Comparison of ENCODE assay signal across 8 mouse cellular contexts in genomic region chr8:89045218-89045601, GRCm38 (mm10). TPM values are rescaled to one million over a fixed set of nuclear protein-coding genes. Genes with fewer than 3 reads are reported as not detected.
A peak's percentile ranks its signal among the peaks of the same experiment; 100 is the strongest.
DNase-seq lines count a peak whose midpoint lies in the region; ATAC-seq and TF ChIP-seq lines count a peak whose summit lies in the region.

No protein-coding gene starts in this region.

- H3K4me2 ChIP-seq in forebrain, embryonic 15.5 days (replicated peaks) = peak overlapping the region; percentile 72
- H3K4me2 ChIP-seq in limb, embryonic 15.5 days = peak overlapping the region; percentile 78

- peak overlapping the region; percentile 64 for H3K4me3 ChIP-seq in layer of hippocampus, adult 2 months
- peak overlapping the region; percentile 60 for H3K4me3 ChIP-seq in forebrain, embryonic 15.5 days
- H3K4me3 ChIP-seq in limb, embryonic 15.5 days = peak overlapping the region; percentile 57
- no peak overlapping the region for H3K4me3 ChIP-seq in cerebellum, adult 2 months (replicated peaks; ENCODE audit: insufficient read depth, low read depth, low read length)

- no peaks in the 10 kb centered on the region for H3K9me3 ChIP-seq in forebrain, embryonic 15.5 days
- H3K9me3 ChIP-seq in limb, embryonic 15.5 days = no peaks in the 10 kb centered on the region

- under 1% methylated on average over 30 of the region's 30 CpGs for WGBS in forebrain, embryonic 15.5 days
- WGBS in limb, embryonic 15.5 days = 1% methylated on average over 29 of the region's 30 CpGs
- 3% methylated on average over 30 of the region's 30 CpGs for WGBS in cerebellum, adult 2 months

- no peaks in the 10 kb centered on the region; the same call in 1 of the 2 replicates for H3K27me3 ChIP-seq in forebrain, embryonic 15.5 days
- peaks cover 83% of the 10 kb centered on the region for H3K27me3 ChIP-seq in limb, embryonic 15.5 days
- H3K27me3 ChIP-seq in cerebellum, adult 2 months (ENCODE audit: control insufficient read depth, insufficient read depth, low read length) = peaks cover 8% of the 10 kb centered on the region; the same call in 1 of the 2 replicates

- peaks cover 65% of the 10 kb centered on the region for H3K4me1 ChIP-seq in forebrain, embryonic 15.5 days
- peaks cover 57% of the 10 kb centered on the region for H3K4me1 ChIP-seq in limb, embryonic 15.5 days
- no peaks in the 10 kb centered on the region for H3K4me1 ChIP-seq in cerebellum, adult 2 months (ENCODE audit: control insufficient read depth, insufficient read depth, low read length)

- H3K27ac ChIP-seq in layer of hippocampus, adult 2 months = peak overlapping the region; percentile 93
- peak overlapping the region; percentile 91 for H3K27ac ChIP-seq in forebrain, embryonic 15.5 days (replicated peaks)
- peak overlapping the region; percentile 90 for H3K27ac ChIP-seq in limb, embryonic 15.5 days
- H3K27ac ChIP-seq in cerebellum, adult 2 months (ENCODE audit: insufficient read depth, low read length) = no peak overlapping the region

- intact Hi-C loops in left cerebral cortex, postnatal 25 days (cut with DNase I) = loop anchor here (2.0 kb wide), 1 partner anchor 38 kb away; no protein-coding TSS in a partner anchor

- no peaks in the 10 kb centered on the region for H3K36me3 ChIP-seq in forebrain, embryonic 15.5 days
- H3K36me3 ChIP-seq in limb, embryonic 15.5 days = no peaks in the 10 kb centered on the region

- TF ChIP-seq CTCF in layer of hippocampus, adult 2 months (conservative IDR thresholded peaks at IDR 0.05) = no peak
- no peak for TF ChIP-seq CTCF in cerebellum, adult 2 months (IDR thresholded peaks at IDR 0.05; ENCODE audit: borderline replicate concordance, insufficient read depth, low read depth, low read length)

- TF ChIP-seq POLR2A in cerebellum, adult 2 months (IDR thresholded peaks at IDR 0.05; ENCODE audit: borderline replicate concordance, insufficient read depth, low read length) = no peak

- no peak for ATAC-seq in forebrain, embryonic 15.5 days (replicated peaks)
- no peak for ATAC-seq in limb, embryonic 15.5 days (ENCODE audit: insufficient number of reproducible peaks, low FRiP score, low TSS enrichment, low read depth)

- DNase-seq in layer of hippocampus, adult 2 months (ENCODE audit: low spot score in 2 of 2) = no peak
- DNase-seq in layer of hippocampus, postnatal 36 days = no peak
- DNase-seq in retina, embryonic 14.5 days (ENCODE audit: low spot score) = peak; percentile 61
- DNase-seq in cerebellum, adult 2 months = no peak
- no peak for DNase-seq in left cerebral cortex, postnatal 25 days (ENCODE audit: low spot score in 2 of 2)
- no peak for DNase-seq in urinary bladder, postnatal 4 days (ENCODE audit: low spot score in 2 of 2)

- 0 out of 2 replicates have a peak overlapping the region, but pooled peaks have one; percentile 29 for H3K9ac ChIP-seq in forebrain, embryonic 15.5 days (replicated peaks)
- H3K9ac ChIP-seq in limb, embryonic 15.5 days = no peak overlapping the region

RNA-seq across cellular contexts. Expression of gene Sall1, which starts 1.2 kb away (rescaled TPM):
- total RNA-seq in layer of hippocampus, adult 2 months (2021) = 10 to 100 TPM; 12.9 to 13.7 TPM
- 10 to 100 TPM; 11.8 to 13.9 TPM for total RNA-seq in layer of hippocampus, postnatal 36 days (2021)
- polyA plus RNA-seq in forebrain, embryonic 15.5 days (2015; fragmentation: Nextera tagmentation; extraction: Ambion mirVana) = 15.4 and 17.4 TPM in 2 replicates
- polyA plus RNA-seq in limb, embryonic 15.5 days (2015; fragmentation: Nextera tagmentation; extraction: Ambion mirVana) = 4.5 and 6.0 TPM in 2 replicates
- 6.5 and 8.2 TPM in 2 replicates for polyA plus RNA-seq in cerebellum, adult 2 months (2012; rRNA removed)
- total RNA-seq in left cerebral cortex, postnatal 25 days (2021) = 10 to 100 TPM; 11.7 to 13.0 TPM
